Mouse (Mus musculus) natural killer cell, adult 2 months (primary cell): ENCODE results near the gene Tubb3.
"Not testable (repeated sequence)": the region's sequence is repeated elsewhere in the genome, so short reads cannot be mapped to it uniquely, and the experiment has no call there.

Source experiments
- DNase-seq, 2 experiments: peaks; one replicate each; pipeline ENCODE4 v3.0.0; 2022; ENCODE audit warnings: low spot score in 2 of 2

Tubb3 gene

GRCm38 (mm10) chr8:123431616-123432365, 20.6 kb downstream of the Tubb3 start:
- DNase-seq, result no peak

- no peak for DNase-seq
Observed at GRCm38 (mm10) chr8:123432381-123432780, 21.2 kb downstream of the Tubb3 start.

GRCm38 (mm10) chr8:123433241-123433974, 22.2 kb downstream of the Tubb3 start:
- not testable (repeated sequence) for DNase-seq

GRCm38 (mm10) chr8:123441788-123442187, 30.6 kb downstream of the Tubb3 start:
- no peak for DNase-seq

GRCm38 (mm10) chr8:123442351-123442750, 31.1 kb downstream of the Tubb3 start:
- no peak for DNase-seq

GRCm38 (mm10) chr8:123442871-123443575, 31.8 kb downstream of the Tubb3 start:
- peak; percentile 86 to 90 for DNase-seq

GRCm38 (mm10) chr8:123443576-123443921, 32.3 kb downstream of the Tubb3 start:
- no peak for DNase-seq

GRCm38 (mm10) chr8:123444131-123444530, 32.9 kb downstream of the Tubb3 start:
- no peak for DNase-seq

- DNase-seq, result no peak
Observed at GRCm38 (mm10) chr8:123445981-123446380, 34.8 kb downstream of the Tubb3 start.

GRCm38 (mm10) chr8:123446799-123447198, 35.6 kb downstream of the Tubb3 start:
- no peak for DNase-seq

GRCm38 (mm10) chr8:123450783-123451182, 39.6 kb downstream of the Tubb3 start:
- DNase-seq, result no peak

GRCm38 (mm10) chr8:123451747-123452146, 40.5 kb downstream of the Tubb3 start:
- not testable (repeated sequence) for DNase-seq

GRCm38 (mm10) chr8:123452149-123452548, 40.9 kb downstream of the Tubb3 start:
- no peak for DNase-seq

- no peak for DNase-seq
Observed at GRCm38 (mm10) chr8:123453291-123453690, 42.1 kb downstream of the Tubb3 start.

- no peak for DNase-seq
Observed at GRCm38 (mm10) chr8:123453951-123454350, 42.7 kb downstream of the Tubb3 start.

GRCm38 (mm10) chr8:123454559-123454958, 43.3 kb downstream of the Tubb3 start:
- no peak for DNase-seq

GRCm38 (mm10) chr8:123463651-123464050, 52.4 kb downstream of the Tubb3 start:
- DNase-seq, result no peak

- DNase-seq, result no peak
Observed at GRCm38 (mm10) chr8:123467476-123467875, 56.3 kb downstream of the Tubb3 start.
